Mouse (Mus musculus): Measurements from ENCODE around the gene S1pr1. TPM values are rescaled to one million over a fixed set of nuclear protein-coding genes. Genes with fewer than 3 reads are reported as not detected.

Gene S1pr1
- total RNA-seq (2018; cell fraction: chromatin; rRNA removed), result 10 to 100 TPM in 13 of 26 experiments, 1 to 10 TPM in 13; 1.4 to 26.4 (median 9.4) TPM
- total RNA-seq (2018; cell fraction: cytosol; rRNA removed), result 10 to 100 TPM in 18 of 26 experiments, 1 to 10 TPM in 8; 4.0 to 71.2 (median 27.5) TPM
- 10 to 100 TPM in 17 of 26 experiments, 1 to 10 TPM in 9; 3.9 to 70.1 (median 22.0) TPM for total RNA-seq (2018; cell fraction: nucleus; rRNA removed)
- 25.2 to 65.7 TPM (median 58.6 TPM) in 3 replicates for polyA plus RNA-seq (2018)

DNA sequence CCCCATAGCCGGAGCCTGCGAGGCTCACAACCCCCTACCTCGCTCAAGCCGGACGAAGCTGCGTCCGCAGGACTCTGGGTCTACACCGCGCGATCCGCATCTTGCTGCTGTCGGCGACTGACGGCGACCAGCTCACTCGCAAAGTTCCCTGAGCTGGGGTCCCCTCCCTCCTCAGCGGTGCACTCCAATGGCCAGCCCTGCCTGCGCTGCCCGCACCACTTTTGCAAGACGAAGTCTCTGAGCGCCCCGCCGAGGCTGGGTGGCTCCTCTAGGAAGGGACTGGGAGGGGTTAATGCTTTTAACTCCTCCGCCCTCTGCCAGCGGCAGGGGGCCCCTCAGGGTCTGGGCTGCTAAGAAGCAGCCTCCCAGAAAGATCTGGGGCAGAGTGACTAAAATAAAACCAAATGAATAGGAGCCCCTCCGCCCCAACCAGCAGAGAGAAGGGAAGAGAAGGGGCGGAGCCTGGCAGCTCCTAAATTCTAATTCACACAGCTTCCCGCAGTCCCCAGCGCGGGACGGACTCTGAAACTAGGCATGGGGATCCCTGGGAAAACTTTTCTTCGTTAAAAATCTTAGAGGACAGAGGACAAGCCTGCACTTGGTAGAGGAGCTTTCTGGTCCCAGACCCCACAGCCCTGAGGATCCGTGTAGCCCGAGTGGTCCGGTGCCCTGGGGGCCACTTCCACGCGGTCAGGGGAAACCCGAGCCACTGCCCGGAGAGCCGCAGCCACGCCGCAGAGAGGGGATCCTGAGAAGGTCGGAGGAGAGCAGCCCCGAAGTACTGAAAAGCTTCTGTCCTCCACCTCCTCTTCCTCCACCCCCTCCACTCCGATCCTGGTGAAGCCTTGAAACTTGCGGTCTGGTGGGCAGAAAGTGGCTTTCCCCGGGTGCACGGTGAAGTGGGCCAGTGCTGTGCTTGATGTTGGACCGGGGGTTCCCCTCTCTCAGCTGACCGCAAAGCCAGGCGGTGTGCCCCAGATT is at the start of gene S1pr1:
TSS of gene S1pr1 (minus strand) at position 402 of the 981 bp plus-strand sequence.
- Histone ChIP-seq H3K27ac (peak within 1 kb of the TSS; percentile 46), H3K36me3 (ENCODE audit: inconsistent target) (peaks cover 9% of the 10 kb centered on the region; the same call in 1 of the 2 replicates)
- WGBS (ENCODE audit: missing documents), result 4% methylated on average over 49 of the region's 51 CpGs

DNA sequence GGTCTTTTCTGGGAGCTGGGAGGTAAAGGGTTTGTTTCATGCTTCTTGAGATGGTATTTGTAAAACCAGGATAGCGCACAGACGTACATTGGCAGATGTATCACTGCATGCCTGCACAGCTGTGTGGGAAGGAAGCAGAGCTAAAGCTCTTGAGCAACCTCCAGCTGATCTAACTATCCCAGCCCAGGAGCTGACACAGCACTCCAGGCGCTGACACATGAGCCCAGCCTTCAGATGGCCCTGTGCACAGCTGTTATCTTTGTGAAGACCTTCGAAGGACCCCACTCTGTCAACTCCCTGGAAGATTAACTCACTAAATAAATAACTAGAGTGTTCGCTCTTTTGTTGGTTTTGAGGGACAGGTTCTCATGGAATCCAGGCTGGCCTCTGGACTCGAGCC is 48.4 kb upstream of the S1pr1 start:
- H3K79me2 ChIP-seq (ENCODE audit: inconsistent target), result no peaks in the 10 kb centered on the region
- H3K27ac ChIP-seq, result peak overlapping the region; percentile 83
- H3K4me3 ChIP-seq (ENCODE audit: inconsistent target), result no peak overlapping the region
- 30% methylated on average over 6 of the region's 6 CpGs for WGBS (ENCODE audit: missing documents)
- H3K36me3 ChIP-seq (ENCODE audit: inconsistent target), result no peaks in the 10 kb centered on the region

More for the DNA sequence above, at the start of gene S1pr1:
- peak within 1 kb of the TSS; percentile 69 for H3K4me3 ChIP-seq (ENCODE audit: inconsistent target)
- H3K79me2 ChIP-seq (ENCODE audit: inconsistent target), result peaks cover 43% of the 10 kb centered on the region

DNA sequence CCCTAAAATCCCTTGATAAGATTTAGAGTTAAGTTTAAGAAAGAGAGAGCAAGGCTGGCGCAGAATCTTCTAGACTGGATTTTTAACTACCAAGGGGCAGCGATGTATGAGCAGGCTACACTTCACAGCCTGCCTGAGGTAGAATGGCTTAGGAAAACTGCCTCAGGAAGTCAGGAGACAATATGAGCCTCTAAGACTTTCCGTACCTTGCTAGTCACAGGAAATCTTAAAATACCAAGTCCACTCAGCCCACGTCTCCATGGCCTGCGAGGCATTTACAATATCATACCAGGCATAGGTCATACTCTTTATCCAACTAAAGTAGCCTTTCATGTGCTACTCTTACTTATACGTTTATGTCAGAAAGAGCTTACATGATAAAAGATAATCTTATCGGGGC is 48.0 kb upstream of the S1pr1 start:
- H3K4me3 ChIP-seq (ENCODE audit: inconsistent target), result no peak overlapping the region
- WGBS (ENCODE audit: missing documents), result 23% methylated on average over 7 of the region's 7 CpGs

DNA sequence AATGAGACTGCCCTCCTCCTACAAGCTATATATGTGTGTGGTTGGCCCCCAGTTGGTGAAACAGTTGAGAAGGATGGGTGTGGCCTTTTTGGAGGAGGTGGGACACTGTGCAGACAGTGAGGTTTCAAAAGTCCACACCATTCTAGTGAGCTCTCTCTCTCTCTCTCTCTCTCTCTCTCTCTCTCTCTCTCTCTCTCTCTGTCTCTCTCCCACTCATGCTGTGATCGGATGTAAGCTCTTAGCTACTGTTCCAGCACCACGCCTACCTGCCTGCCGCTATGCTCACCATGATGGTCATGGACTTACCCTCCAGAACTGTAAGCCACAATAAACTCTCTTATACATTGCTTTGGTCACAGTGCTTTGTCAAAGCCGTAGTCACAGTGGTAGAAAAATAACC is 44.8 kb upstream of the S1pr1 start:
- H3K36me3 ChIP-seq (ENCODE audit: inconsistent target), result no peaks in the 10 kb centered on the region
- no peak overlapping the region for H3K27ac ChIP-seq
- no peaks in the 10 kb centered on the region for H3K79me2 ChIP-seq (ENCODE audit: inconsistent target)
- no peak overlapping the region for H3K4me3 ChIP-seq (ENCODE audit: inconsistent target)
- WGBS (ENCODE audit: missing documents), result 98% methylated on average over 4 of the region's 4 CpGs

More for the DNA sequence above, 48.0 kb upstream of the S1pr1 start:
- Histone ChIP-seq H3K36me3 (ENCODE audit: inconsistent target) (no peaks in the 10 kb centered on the region), H3K27ac (peak overlapping the region; percentile 83), H3K79me2 (ENCODE audit: inconsistent target) (no peaks in the 10 kb centered on the region)

DNA sequence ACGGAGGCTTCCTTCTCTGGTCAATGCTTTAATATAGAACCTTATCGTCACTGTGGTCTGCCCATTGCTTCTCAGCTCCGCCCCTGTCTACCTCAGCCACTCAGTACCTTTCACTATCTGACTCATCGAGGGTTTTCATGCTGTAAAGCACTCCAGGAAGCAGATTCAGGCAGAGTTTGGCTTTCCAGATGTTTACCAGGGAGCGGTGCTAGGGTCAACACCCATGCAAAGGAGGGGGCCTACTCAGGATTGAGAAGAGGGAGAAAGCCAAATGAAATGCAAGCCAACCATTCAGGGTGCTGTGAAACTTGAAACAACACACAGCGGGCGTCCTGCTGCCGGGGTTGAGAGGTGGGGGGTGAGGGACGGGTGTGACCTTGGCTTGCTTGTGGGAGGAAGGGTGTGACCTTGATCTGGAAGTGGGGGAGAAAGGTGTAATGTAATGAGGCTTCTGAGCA is 43.6 kb upstream of the S1pr1 start:
- Histone ChIP-seq H3K27ac (no peak overlapping the region), H3K79me2 (ENCODE audit: inconsistent target) (no peaks in the 10 kb centered on the region), H3K4me3 (ENCODE audit: inconsistent target) (no peak overlapping the region), H3K36me3 (ENCODE audit: inconsistent target) (no peaks in the 10 kb centered on the region)
- WGBS (ENCODE audit: missing documents), result 51% methylated on average over 9 of the region's 9 CpGs

DNA sequence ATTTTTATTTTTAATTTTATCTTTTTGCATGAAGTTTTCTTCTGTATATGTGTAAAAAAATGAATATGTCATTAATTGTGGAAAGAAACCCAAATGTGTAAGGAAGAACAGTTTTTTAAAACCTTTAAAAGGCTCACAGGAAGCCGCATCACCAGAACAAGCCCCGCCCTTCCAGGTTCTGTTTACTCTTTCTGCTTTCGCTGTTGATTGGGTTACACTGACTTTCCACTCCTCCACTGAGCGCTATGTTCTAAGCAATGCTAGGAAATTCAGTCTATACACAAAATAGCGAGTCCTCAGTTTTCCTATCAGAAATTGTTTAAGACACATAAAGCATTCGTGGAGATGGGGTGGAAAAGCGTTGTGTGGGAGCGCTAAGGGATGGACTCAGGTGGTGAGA is 39.6 kb upstream of the S1pr1 start:
- Histone ChIP-seq H3K36me3 (ENCODE audit: inconsistent target) (no peaks in the 10 kb centered on the region), H3K4me3 (ENCODE audit: inconsistent target) (no peak overlapping the region), H3K27ac (no peak overlapping the region), H3K79me2 (ENCODE audit: inconsistent target) (no peaks in the 10 kb centered on the region)
- WGBS (ENCODE audit: missing documents), result 94% methylated on average over 7 of the region's 8 CpGs

DNA sequence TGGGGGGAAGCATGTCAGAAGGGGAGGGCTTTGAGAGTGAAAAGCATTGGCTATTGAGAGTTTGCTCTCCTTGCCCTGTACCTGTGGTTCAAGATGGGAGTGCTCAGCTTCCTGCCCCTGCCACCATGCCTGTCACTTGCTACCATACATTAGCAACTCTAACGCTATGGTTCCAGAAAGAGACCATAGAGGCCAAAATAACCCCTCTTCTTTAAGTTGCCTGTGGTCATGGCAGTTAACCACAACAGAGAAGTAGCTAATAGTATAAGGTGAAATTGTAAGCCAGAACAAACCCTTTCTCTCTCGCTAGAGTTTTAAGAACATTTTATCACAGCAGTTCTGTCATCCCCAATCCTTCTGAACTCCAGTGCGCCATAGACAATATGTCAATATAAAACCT is 35.5 kb upstream of the S1pr1 start:
- Histone ChIP-seq H3K79me2 (ENCODE audit: inconsistent target) (no peaks in the 10 kb centered on the region), H3K4me3 (ENCODE audit: inconsistent target) (no peak overlapping the region), H3K36me3 (ENCODE audit: inconsistent target) (no peaks in the 10 kb centered on the region), H3K27ac (no peak overlapping the region)
- 45% methylated on average over 3 of the region's 3 CpGs for WGBS (ENCODE audit: missing documents)

DNA sequence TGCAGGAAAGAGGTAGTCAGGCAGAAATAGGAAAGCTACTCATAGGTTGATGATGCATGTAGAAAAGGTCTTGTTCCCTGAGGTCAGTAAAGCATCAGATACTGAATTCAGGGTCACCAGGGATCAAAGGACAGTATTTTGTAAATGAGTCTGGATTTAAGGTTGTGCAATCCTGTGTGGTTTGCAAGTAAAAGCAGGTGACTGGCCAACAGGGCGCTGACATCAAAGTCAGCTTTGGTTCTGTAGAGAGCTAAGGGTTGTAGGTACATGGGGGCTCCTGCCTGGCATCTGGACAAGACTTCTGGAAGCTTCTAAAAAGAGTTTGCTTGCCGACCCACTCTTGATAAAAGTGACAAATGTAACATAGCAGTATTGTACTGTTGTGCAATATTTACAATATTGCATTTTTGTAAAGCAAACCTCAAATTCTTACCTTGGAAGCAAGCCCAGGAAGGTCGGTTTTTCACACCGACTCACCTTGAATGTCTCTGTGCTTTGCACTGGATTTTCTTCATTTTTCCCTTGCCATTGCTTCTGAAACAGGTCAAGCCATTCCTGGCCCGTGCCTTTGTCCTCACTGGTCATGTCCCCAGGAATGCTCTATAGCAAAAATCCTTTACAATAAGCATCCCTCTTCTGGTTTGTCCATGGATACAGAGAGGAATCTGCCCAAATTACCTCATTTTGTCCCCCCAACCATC is 33.6 kb upstream of the S1pr1 start:
- Histone ChIP-seq H3K36me3 (ENCODE audit: inconsistent target) (no peaks in the 10 kb centered on the region), H3K79me2 (ENCODE audit: inconsistent target) (no peaks in the 10 kb centered on the region), H3K27ac (no peak overlapping the region), H3K4me3 (ENCODE audit: inconsistent target) (no peak overlapping the region)
- WGBS (ENCODE audit: missing documents), result 74% methylated on average over 5 of the region's 5 CpGs

DNA sequence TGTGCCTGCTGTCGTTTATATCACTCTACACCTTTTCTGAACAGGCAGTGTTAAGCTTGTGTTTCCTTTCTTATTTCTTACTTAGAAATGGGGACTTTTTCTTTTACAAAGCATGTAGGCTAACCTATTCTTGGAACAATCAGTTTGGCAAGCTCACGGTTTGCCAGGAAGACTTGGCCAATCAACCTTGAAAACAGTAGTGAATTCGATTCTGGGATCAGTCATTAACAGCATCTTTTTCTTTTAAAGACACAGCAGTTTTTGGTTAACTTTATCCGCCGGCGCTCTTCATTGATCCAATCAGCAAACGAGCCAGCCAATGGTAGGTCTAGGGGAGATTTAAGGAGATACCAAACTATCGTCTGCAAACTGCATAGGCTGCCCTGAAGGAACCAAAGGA is 31.6 kb upstream of the S1pr1 start:
- Histone ChIP-seq H3K4me3 (ENCODE audit: inconsistent target) (no peak overlapping the region), H3K27ac (no peak overlapping the region), H3K79me2 (ENCODE audit: inconsistent target) (no peaks in the 10 kb centered on the region), H3K36me3 (ENCODE audit: inconsistent target) (no peaks in the 10 kb centered on the region)
- WGBS (ENCODE audit: missing documents), result 95% methylated on average over 7 of the region's 8 CpGs

DNA sequence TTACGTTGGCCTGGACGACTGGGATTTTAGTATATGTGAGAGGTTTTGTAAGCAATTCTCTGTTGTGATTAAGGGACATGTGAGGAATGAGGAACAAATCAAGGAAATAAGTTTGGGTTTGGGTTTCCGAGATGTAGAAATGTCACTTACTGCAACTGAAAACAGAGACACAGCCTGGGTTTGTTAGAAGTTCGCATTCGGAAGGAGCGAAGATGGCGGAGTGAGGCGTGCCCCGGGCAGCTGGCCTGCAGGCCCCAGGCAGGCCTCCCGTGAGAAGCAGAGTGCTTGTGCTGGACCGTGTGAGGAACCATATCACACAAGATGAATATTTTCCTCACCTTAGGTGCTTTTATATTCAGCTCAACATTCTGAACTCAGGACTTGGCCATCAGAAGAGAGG is 30.2 kb upstream of the S1pr1 start:
- H3K79me2 ChIP-seq (ENCODE audit: inconsistent target), result no peaks in the 10 kb centered on the region
- no peak overlapping the region for H3K27ac ChIP-seq
- no peak overlapping the region for H3K4me3 ChIP-seq (ENCODE audit: inconsistent target)
- H3K36me3 ChIP-seq (ENCODE audit: inconsistent target), result no peaks in the 10 kb centered on the region
- 67% methylated on average over 11 of the region's 11 CpGs for whole genome bisulfite sequencing (ENCODE audit: missing documents)

DNA sequence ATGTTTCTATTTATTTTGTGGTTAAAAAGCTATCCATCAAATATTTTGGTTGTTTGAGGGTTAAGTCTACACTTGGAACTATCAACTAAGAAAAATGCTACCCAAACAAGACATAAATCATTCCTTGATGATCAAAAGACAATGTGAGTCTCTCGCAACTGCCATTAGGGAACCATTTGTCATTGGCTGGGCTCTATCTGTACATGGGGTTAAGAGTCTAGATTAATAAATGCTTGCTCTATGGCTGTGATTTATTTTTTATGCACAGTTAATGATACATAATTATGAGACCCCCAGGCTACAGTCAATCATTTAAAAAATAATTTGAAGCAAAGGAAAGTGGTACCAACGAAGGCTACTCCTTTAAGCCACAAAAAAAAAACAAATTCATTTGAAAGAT is 23.7 kb upstream of the S1pr1 start:
- 95% methylated on average over 2 of the region's 2 CpGs for WGBS (ENCODE audit: missing documents)
- Histone ChIP-seq H3K36me3 (ENCODE audit: inconsistent target) (no peaks in the 10 kb centered on the region), H3K4me3 (ENCODE audit: inconsistent target) (no peak overlapping the region), H3K27ac (no peak overlapping the region), H3K79me2 (ENCODE audit: inconsistent target) (no peaks in the 10 kb centered on the region)

DNA sequence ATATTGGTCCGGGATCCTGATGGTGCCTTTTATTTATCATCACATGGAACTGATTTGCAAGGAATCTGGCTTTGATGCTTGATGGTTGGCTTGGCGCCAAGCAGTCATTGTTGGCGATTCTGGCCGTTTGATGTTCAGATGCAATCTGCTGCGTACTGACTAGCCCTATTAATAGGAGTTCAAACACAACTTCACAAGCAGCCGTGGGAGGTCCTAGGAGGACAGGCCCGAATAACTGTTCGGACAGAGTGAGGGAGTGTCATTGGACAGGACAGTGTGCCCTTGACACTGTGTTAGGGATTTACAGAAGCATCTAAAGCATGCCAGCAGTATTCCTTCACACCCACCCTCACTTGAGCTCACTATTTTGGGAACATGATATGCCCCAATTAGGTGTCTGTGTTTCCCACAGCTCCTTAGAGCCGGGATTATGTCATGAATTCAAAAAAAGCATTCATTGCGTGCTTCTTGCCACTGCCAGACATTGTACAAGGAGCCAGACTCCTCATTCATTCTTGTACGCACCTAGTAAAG is 23.0 kb upstream of the S1pr1 start:
- no peak overlapping the region for H3K27ac ChIP-seq
- 95% methylated on average over 11 of the region's 11 CpGs for WGBS (ENCODE audit: missing documents)
- H3K79me2 ChIP-seq (ENCODE audit: inconsistent target), result no peaks in the 10 kb centered on the region
- H3K4me3 ChIP-seq (ENCODE audit: inconsistent target), result no peak overlapping the region
- no peaks in the 10 kb centered on the region for H3K36me3 ChIP-seq (ENCODE audit: inconsistent target)

DNA sequence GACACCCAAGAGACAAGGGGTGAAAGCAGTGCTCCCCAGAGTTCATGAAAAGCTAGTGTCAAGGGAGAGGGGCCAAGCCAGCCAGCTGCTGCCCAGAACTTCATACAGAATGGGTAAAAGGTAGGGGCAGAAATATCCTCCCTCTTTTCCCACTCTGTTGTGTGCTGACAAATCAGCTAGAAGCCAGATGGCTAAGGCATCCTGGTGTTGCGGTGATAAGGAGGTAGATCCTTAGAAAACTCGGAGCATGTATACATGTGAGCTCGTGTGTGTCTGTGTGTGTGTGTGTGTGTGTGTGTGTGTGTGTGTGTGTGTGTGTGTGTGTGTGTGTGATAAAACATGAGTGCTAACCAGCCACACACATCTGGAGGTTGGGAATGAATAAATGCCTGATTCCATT is 20.7 kb upstream of the S1pr1 start:
- Histone ChIP-seq H3K79me2 (ENCODE audit: inconsistent target) (no peaks in the 10 kb centered on the region), H3K4me3 (ENCODE audit: inconsistent target) (no peak overlapping the region), H3K27ac (no peak overlapping the region), H3K36me3 (ENCODE audit: inconsistent target) (no peaks in the 10 kb centered on the region)
- 100% methylated on average over 3 of the region's 3 CpGs for WGBS (ENCODE audit: missing documents)

DNA sequence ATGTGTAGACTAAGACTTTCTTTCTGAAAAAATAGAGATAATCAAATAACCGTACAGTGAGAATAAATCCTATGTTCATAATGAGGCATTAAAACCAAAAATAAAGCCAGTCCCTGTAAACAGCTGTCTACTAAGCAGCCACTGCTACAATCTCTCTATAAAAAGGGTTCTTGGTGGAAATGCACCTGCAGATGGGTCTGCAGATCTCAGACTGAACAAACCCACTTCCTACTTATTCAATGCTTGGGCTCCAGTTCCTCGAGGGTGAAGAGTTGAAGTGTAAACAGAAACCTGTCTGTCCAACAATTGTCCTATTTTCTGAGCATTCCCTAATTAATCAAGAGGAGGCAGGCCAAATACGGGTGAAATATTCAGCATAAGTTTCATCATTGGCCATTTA is 20.0 kb upstream of the S1pr1 start:
- H3K4me3 ChIP-seq (ENCODE audit: inconsistent target), result no peak overlapping the region
- no peak overlapping the region for H3K27ac ChIP-seq
- WGBS (ENCODE audit: missing documents), result 66% methylated on average over 3 of the region's 3 CpGs

More for the DNA sequence above, 20.0 kb upstream of the S1pr1 start:
- Histone ChIP-seq H3K79me2 (ENCODE audit: inconsistent target) (no peaks in the 10 kb centered on the region), H3K36me3 (ENCODE audit: inconsistent target) (no peaks in the 10 kb centered on the region)
